ENCODE assay signal across 13 mouse cellular contexts in genomic region chr7:35823906-35824305, GRCm38 (mm10). TPM values are rescaled to one million over a fixed set of nuclear protein-coding genes. Genes with fewer than 3 reads are reported as not detected.
DNase-seq lines count a peak whose midpoint lies in the region; ATAC-seq and TF ChIP-seq lines count a peak whose summit lies in the region.
"Had no signal": no experiment of that assay in that cellular context is flagged by ENCODE, and none has a peak within 500 bp of the region (broad histone marks: within the 10 kb centered on the region; RNA-seq: fewer than 3 reads in every experiment).

No protein-coding gene starts in this region.

- no peak overlapping the region for H3K4me3 ChIP-seq in heart, adult 2 months
- no peak overlapping the region for H3K4me3 ChIP-seq in lung, embryonic 14.5 days (ENCODE audit: low read depth, low read length)
- H3K4me3 ChIP-seq: embryonic facial prominence, embryonic 13.5 days; forebrain, embryonic 13.5 days; heart, embryonic 15.5 days; hindbrain, embryonic 15.5 days had no signal

- H3K9me3 ChIP-seq in lung, embryonic 14.5 days (ENCODE audit: low read depth, low read length) = peaks cover 8% of the 10 kb centered on the region; the same call in 1 of the 2 replicates
- H3K9me3 ChIP-seq: embryonic facial prominence, embryonic 13.5 days; forebrain, embryonic 13.5 days; heart, embryonic 15.5 days; hindbrain, embryonic 15.5 days had no signal

- no peak for ATAC-seq in lung, embryonic 14.5 days (ENCODE audit: insufficient read depth)
- ATAC-seq: forebrain, embryonic 13.5 days had no signal

- H3K9ac ChIP-seq in heart, adult 2 months (ENCODE audit: low read depth, low read length) = no peak overlapping the region
- H3K9ac ChIP-seq in lung, embryonic 14.5 days = no peak overlapping the region
- H3K9ac ChIP-seq: embryonic facial prominence, embryonic 13.5 days; forebrain, embryonic 13.5 days; heart, embryonic 15.5 days; hindbrain, embryonic 15.5 days; liver, embryonic 14.5 days had no signal

- no peak for DNase-seq in heart, adult 2 months
- DNase-seq in heart, adult 11 months = no peak
- DNase-seq in lung, embryonic 14.5 days = no peak
- no peak for DNase-seq in lung, postnatal 14 days
- peak; percentile 21 for DNase-seq in MN1 (ENCODE audit: low spot score)
- DNase-seq in layer of hippocampus, adult 9-11 months = peak; percentile 30
- DNase-seq in thymus, postnatal 14 days = no peak
- DNase-seq: cerebellum, postnatal 25 days had no signal

- no peaks in the 10 kb centered on the region for H3K79me2 ChIP-seq in heart, adult 2 months (replicated peaks; ENCODE audit: control insufficient read depth, insufficient read depth, low read length)

- TF ChIP-seq POLR2A in heart, adult 2 months (IDR thresholded peaks at IDR 0.05; ENCODE audit: insufficient read depth, low read depth, low read length) = no peak

- no peaks in the 10 kb centered on the region for H3K36me3 ChIP-seq in heart, adult 2 months (ENCODE audit: control insufficient read depth, insufficient read depth, low read length)
- H3K36me3 ChIP-seq in lung, embryonic 14.5 days (ENCODE audit: insufficient read depth) = no peaks in the 10 kb centered on the region
- H3K36me3 ChIP-seq: embryonic facial prominence, embryonic 13.5 days; heart, embryonic 15.5 days; hindbrain, embryonic 15.5 days had no signal

- TF ChIP-seq EP300 in heart, adult 2 months (IDR thresholded peaks at IDR 0.05; ENCODE audit: insufficient read depth, low read depth, low read length) = no peak

- H3K4me1 ChIP-seq in heart, adult 2 months (ENCODE audit: control insufficient read depth, insufficient read depth, low read length) = no peaks in the 10 kb centered on the region
- peaks cover 4% of the 10 kb centered on the region; the same call in 1 of the 2 replicates for H3K4me1 ChIP-seq in lung, embryonic 14.5 days (ENCODE audit: insufficient read depth)
- H3K4me1 ChIP-seq: embryonic facial prominence, embryonic 13.5 days; forebrain, embryonic 13.5 days; heart, embryonic 15.5 days; hindbrain, embryonic 15.5 days had no signal

- intact Hi-C loops in heart, adult 2 months (cut with DNase I) = no loop called here

- no peak overlapping the region for H3K4me2 ChIP-seq in lung, embryonic 14.5 days
- H3K4me2 ChIP-seq: embryonic facial prominence, embryonic 13.5 days; forebrain, embryonic 13.5 days; heart, embryonic 15.5 days; hindbrain, embryonic 15.5 days had no signal

- H3K27ac ChIP-seq in heart, adult 2 months = no peak overlapping the region
- no peak overlapping the region for H3K27ac ChIP-seq in lung, embryonic 14.5 days (ENCODE audit: low read depth)
- H3K27ac ChIP-seq: embryonic facial prominence, embryonic 13.5 days; forebrain, embryonic 13.5 days; heart, embryonic 15.5 days; hindbrain, embryonic 15.5 days; liver, embryonic 14.5 days had no signal

- H3K27me3 ChIP-seq in heart, adult 2 months (ENCODE audit: control insufficient read depth, insufficient read depth, low read length) = no peaks in the 10 kb centered on the region
- no peaks in the 10 kb centered on the region for H3K27me3 ChIP-seq in lung, embryonic 14.5 days (ENCODE audit: insufficient read depth, low read length)
- H3K27me3 ChIP-seq: embryonic facial prominence, embryonic 13.5 days; forebrain, embryonic 13.5 days; heart, embryonic 15.5 days; hindbrain, embryonic 15.5 days had no signal

- WGBS in heart, adult 2 months = 75% methylated on average over 12 of the region's 12 CpGs
- 72% methylated on average over 12 of the region's 12 CpGs for WGBS in lung, embryonic 14.5 days

- 0 out of 2 replicates have a peak, but pooled peaks have one; percentile 12 for TF ChIP-seq CTCF in heart, adult 2 months (IDR thresholded peaks at IDR 0.05)
- TF ChIP-seq CTCF in lung, embryonic 14.5 days (IDR thresholded peaks at IDR 0.05; ENCODE audit: low read depth) = peak; percentile 31; the same call in 1 of the 2 replicates

RNA-seq across cellular contexts. Expression of gene Zfp507, which starts 21.1 kb away (rescaled TPM):
- total RNA-seq in heart, adult 2 months (2021) = 10 to 100 TPM in 1 of 2 experiments, 1 to 10 TPM in 1; 9.4 to 11.2 TPM
- 3.7 and 5.7 TPM in 2 replicates for polyA plus RNA-seq in heart, adult 2 months (2012; rRNA removed)
- 19.0 and 20.6 TPM in 2 replicates for polyA plus RNA-seq in lung, embryonic 14.5 days (2014; fragmentation: Nextera tagmentation; extraction: Ambion mirVana)

Comparison
In these comparisons a context has a peak if more than half of its experiments do, and no peak if none do; other contexts are left out.
1. DNase-seq: peak in MN1 (single experiment) and layer of hippocampus, adult 9-11 months (single experiment); none in heart, adult 2 months (0 of 2), heart, adult 11 months (single experiment), lung, embryonic 14.5 days (single experiment), lung, postnatal 14 days (single experiment) and thymus, postnatal 14 days (single experiment).